Mouse (Mus musculus) small intestine, adult 10 weeks (tissue): ENCODE data around the gene Snx12. TPM values are rescaled to one million over a fixed set of nuclear protein-coding genes. Genes with fewer than 3 reads are reported as not detected.

ENCODE experiments used
- polyA plus RNA-seq: library from polyadenylated mRNA; stranded (reverse); fragments of 350-450 nt; fragmentation: Illumina TruSeq; extraction: RNeasy Lipid Tissue Mini Kit (QIAGEN cat#74804); gene quantifications from one replicate; pipeline ENCODE4 v1.2.3, GENCODE M21; 2014; ENCODE audit warnings: low replicate concordance

The Snx12 gene
- polyA plus RNA-seq: 18.7 TPM

DNA sequence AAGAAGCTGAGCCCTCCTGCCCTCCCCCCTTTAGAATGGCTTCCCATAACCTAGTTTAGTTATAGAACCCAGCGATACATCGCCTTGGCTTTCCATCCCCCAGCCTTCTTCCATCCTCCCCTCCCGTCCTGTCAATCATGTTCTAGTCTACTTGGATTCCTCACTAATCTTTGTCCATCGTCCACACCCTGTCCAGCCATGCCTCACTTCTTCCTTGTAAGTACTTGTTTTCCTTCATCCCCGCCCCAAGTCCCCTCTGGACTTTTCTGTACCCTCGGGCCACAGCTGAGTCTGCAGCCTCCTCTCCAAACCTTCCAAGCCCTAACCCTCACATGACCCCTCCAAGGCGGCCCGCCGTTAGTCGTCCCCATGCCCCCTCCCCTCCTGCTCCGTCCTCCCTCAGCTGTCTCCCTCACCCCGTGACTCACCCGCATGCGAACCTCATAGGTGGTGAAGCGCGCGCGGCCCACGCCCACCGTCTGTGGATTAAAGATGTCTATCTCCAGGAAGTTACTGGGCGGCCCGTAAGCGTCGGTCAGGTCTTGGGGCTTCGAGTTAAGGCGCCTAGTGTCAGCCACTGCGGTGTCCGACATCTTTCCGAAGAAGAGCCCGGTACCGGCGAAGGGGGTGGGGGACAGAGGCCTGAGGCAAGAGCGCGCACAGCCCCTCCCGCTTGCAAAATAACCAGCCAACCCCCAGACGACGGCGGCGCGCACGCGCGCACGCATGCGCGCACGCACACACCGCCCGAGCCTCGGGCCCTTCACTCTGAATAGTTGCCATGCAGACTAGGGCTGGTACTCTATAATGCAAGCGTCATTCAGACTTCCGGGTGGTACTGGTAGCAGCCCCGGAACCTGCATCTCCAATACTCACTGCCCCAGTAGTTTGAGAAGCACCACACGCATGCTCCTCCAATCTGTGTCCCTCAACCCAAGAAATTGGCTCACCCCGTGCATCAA is at the start of gene Snx12:
Gene Snx12 (minus strand): TSS at position 730 of the 962 bp plus-strand sequence.

DNA sequence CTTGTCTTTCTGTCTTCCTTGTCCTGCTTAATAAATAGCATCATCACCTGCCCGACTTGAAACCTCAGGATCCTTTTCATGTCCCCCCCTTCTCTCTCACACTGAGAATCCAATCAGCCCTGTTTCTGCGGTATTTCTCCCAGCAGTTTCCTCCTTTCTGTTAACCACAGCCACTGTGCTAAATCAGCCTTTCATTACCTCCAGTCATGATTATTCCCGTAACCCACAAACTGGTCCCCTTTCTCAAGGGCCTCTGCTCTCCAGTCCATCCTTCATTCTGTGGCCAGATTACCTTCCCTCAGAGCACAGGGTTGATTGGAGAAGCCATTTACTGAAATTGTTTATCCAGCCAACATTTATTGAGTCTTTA is 46.4 kb upstream of the Snx12 start, which contains the start of gene Gm20489:
Gene Gm20489 (minus strand): TSS at position 269 of the 370 bp plus-strand sequence.

DNA sequence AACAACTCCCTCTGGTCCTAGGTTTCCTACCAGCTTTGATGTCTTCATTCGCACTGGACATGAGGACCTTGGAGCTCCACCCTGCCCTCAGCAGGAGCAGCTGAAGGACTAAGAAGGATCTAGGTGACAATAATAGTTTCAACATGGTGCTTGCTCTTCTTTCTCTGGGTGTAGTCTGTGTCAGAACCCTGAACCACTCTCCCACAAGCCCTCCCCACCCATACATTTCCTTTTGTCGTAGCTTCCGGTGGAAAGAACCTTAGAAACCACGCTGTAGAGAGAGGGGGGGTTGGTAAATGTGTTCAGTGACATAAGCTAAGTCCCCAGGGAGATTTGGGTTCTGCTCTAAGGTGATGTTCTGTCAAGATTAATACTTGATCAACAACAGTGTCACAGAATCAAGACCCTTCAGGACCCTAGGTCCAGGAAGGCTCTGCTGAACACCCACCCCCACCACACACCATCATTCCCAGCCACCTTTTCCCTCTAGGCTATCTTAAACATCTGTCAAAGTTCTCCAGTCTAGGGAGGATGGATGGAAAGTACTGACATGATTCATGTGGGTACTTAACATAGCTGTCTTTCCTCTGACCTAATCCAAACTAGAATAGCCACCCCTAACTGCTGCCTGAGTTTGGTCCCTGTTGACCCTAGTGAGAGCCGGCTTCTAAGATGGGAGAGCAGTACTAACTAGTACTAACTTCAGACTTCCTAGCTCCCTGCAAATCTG is 45.8 kb upstream of the Snx12 start, which contains the start of gene Il2rg:
Gene Il2rg (minus strand): TSS at position 231 of the 730 bp plus-strand sequence.

DNA sequence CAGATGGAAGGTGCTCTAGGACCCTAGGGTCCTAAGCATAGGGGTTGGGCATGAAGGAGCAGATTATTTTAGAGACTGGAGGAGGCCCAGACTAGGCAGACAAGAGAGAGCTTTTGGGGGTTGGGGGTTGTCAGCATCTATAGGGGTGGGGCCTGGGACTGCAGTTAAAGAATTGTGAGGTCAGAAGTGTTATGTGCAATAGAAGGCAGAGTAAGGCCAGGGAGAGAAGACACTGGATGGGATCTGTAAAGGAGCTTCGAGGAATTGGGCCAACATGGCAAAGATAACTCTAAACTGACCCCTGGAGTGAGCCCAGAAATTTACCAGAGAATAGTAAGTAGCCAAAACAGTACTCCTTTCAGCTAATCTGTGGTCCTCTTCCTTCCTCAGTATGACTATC is 41.5 kb upstream of the Snx12 start, which contains the start of gene Gm614:
Gene Gm614 (minus strand): TSS at position 101 of the 400 bp plus-strand sequence.

DNA sequence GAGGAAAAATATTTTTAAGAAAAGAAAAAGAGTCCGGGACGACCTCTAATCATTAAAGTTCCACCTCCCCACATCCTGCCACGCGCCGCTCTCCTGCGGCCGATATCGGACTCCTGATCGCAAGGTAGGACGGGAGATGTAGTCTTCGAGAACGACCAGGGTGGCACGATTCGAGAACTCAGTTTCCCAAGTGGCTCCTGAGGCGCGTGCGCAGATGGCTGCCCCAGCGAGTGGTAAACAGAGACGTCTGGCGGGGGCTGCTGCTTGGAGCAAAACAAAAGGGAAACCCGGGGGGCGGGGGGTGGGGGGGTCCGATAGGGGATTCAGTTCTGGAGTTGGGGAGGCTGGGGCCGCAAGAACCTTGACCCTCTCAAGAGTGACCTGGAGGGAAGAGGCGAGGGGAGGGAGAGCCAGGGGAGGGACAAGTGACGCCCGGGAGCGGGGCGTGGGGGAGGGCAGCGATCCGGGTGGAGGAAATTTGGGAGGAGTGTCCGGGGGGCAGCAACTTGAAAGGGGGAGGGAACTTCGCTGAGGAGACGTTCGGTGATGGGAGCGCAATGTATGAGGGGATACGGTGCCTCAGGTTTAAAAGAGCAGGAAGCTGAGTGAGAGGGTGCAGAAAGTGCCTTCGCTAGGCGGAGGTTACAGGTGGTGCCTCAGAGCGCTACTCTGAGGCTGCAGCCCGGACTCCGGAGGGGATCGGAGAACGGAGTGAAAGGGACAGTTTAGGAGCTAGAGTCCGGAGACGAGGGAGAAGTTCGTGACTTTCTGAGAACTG is 31.8 kb upstream of the Snx12 start, which contains the start of gene Foxo4:
Gene Foxo4 (plus strand): TSS at position 577 of the 778 bp plus-strand sequence.

DNA sequence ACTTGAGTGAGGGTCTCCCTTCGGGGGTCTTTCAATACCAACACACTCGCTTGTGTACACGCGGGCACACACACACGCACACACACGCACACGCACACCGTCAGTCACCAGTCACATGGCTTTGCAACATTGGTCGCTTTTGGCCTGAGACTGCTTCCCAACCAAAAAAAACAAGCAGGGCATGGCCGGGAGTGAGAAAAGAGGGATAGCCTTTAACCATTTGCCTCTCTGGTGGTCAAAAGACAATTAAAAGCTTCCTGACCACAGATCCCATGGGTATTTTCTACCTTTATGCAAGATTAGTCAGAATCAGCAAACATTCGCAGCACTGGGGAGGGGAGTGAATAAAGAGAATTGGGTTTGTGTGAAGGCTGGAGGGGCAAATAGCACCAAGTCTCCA is 136.4 kb downstream of the Snx12 start, which contains the start of gene Slc7a3:
Gene Slc7a3 (minus strand): TSS at position 101 of the 400 bp plus-strand sequence.

DNA sequence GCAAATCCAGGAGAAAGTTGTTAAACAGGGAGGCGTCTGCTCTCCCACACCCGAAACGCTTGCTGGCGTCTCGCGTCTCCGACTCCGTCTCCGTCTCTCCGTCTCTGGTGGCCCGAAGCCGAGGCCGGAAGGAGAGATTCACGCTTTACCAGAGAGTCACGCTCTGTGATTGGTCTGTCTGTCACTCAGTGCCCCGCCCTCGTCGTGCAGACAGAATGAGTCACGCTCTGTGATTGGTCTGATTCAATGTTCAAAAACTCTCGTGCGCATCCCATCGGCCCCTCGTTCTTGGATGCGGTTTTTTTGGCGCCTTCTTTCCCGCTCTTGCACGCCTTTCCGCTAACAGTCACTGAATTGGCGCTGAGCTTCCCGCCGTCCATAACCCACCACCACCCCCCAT is 162.8 kb downstream of the Snx12 start, which contains the start of gene Tex11:
Gene Tex11 (minus strand): TSS at position 127 of the 400 bp plus-strand sequence.

Other genes starting within 250 kb of the Snx12 start
- not detected for gene Tex11, start 162.9 kb downstream of the Snx12 start, polyA plus RNA-seq
- gene Slc7a3, start 136.5 kb downstream of the Snx12 start, polyA plus RNA-seq: 0.67 TPM
- 12.4 TPM for gene Foxo4, start 32.0 kb upstream of the Snx12 start, polyA plus RNA-seq
- not detected for gene Gm614, start 41.4 kb upstream of the Snx12 start, polyA plus RNA-seq
- 31.2 TPM for gene Il2rg, start 45.7 kb upstream of the Snx12 start, polyA plus RNA-seq
- gene Gm20489, start 46.5 kb upstream of the Snx12 start, polyA plus RNA-seq: 0.52 TPM
- 2.1 TPM for gene Med12, start 51.5 kb upstream of the Snx12 start, polyA plus RNA-seq
- gene Nlgn3, start 76.6 kb upstream of the Snx12 start, polyA plus RNA-seq: 0.19 TPM
- gene Gjb1, start 153.8 kb upstream of the Snx12 start, polyA plus RNA-seq: 4.8 TPM
- gene Zmym3, start 198.3 kb upstream of the Snx12 start, polyA plus RNA-seq: 12.4 TPM
- 262 TPM for gene Nono, start 206.8 kb upstream of the Snx12 start, polyA plus RNA-seq
- gene Itgb1bp2, start 226.5 kb upstream of the Snx12 start, polyA plus RNA-seq: 0.97 TPM